Mouse (Mus musculus) spleen, postnatal 14 days (tissue): Measurements from ENCODE around the gene Clic1.

Source experiments
- DNase-seq, 2 experiments: peaks; one replicate each; pipeline ENCODE4 v3.0.0; 2021 to 2022; ENCODE audit warnings: low spot score in 2 of 2

The Clic1 gene

GRCm38 (mm10) chr17:35092403-35093198 lies 42.8 kb downstream of the Clic1 start:
- DNase-seq: no peak

GRCm38 (mm10) chr17:35094475-35095365 lies 45.0 kb downstream of the Clic1 start:
- DNase-seq: no peak

- no peak for DNase-seq
These were observed 46.8 kb downstream of the Clic1 start for GRCm38 (mm10) chr17:35096597-35096996.

GRCm38 (mm10) chr17:35097164-35097655 lies 47.4 kb downstream of the Clic1 start:
- DNase-seq: peak in 1 of 2 experiments; percentile 45

- no peak for DNase-seq
These were observed 50.5 kb downstream of the Clic1 start for GRCm38 (mm10) chr17:35100196-35100765.

GRCm38 (mm10) chr17:35101161-35101560 lies 51.4 kb downstream of the Clic1 start:
- no peak for DNase-seq

GRCm38 (mm10) chr17:35102299-35102698 lies 52.5 kb downstream of the Clic1 start:
- no peak for DNase-seq

- no peak for DNase-seq
These were observed 53.5 kb downstream of the Clic1 start for GRCm38 (mm10) chr17:35103221-35103690.

- DNase-seq: no peak
These were observed 54.3 kb downstream of the Clic1 start for GRCm38 (mm10) chr17:35104079-35104478.

GRCm38 (mm10) chr17:35104754-35105153 lies 55.0 kb downstream of the Clic1 start:
- DNase-seq: no peak

GRCm38 (mm10) chr17:35105740-35106389 lies 56.1 kb downstream of the Clic1 start:
- DNase-seq: peak in 1 of 2 experiments; percentile 37

GRCm38 (mm10) chr17:35106522-35106921 lies 56.8 kb downstream of the Clic1 start:
- no peak for DNase-seq

- DNase-seq: no peak
These were observed 58.3 kb downstream of the Clic1 start, which contains the start of gene Ly6g5c for GRCm38 (mm10) chr17:35108097-35108496. Ly6g5c (plus strand) TSS chr17:35108279.
